Mouse (Mus musculus) embryo, embryonic 11.5 days (tissue): ENCODE results near the gene Rhoj.
"Not testable (repeated sequence)": the region's sequence is repeated elsewhere in the genome, so short reads cannot be mapped to it uniquely, and the experiment has no call there.

Source experiments
- DNase-seq: peaks from one replicate; pipeline ENCODE4 v3.0.0-alpha.2; 2012; ENCODE audit warnings: low read depth, low spot score

Rhoj gene

DNA sequence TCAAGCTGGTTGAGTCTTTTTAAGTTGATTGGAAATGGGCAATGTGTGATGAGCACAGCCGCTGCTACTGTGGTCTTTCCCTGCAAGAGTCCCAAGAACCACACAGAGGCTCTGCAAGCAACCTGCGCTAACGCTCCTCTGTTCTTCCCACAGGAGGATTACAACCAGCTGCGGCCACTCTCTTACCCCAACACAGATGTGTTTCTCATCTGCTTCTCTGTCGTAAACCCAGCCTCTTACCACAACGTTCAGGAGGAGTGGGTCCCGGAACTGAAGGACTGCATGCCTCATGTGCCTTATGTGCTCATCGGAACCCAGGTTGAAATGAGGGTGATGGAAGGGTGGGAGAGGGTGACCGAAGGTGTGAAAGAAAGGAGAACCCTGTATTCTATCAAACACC is 83.4 kb downstream of the Rhoj start:
- no peak for DNase-seq

DNA sequence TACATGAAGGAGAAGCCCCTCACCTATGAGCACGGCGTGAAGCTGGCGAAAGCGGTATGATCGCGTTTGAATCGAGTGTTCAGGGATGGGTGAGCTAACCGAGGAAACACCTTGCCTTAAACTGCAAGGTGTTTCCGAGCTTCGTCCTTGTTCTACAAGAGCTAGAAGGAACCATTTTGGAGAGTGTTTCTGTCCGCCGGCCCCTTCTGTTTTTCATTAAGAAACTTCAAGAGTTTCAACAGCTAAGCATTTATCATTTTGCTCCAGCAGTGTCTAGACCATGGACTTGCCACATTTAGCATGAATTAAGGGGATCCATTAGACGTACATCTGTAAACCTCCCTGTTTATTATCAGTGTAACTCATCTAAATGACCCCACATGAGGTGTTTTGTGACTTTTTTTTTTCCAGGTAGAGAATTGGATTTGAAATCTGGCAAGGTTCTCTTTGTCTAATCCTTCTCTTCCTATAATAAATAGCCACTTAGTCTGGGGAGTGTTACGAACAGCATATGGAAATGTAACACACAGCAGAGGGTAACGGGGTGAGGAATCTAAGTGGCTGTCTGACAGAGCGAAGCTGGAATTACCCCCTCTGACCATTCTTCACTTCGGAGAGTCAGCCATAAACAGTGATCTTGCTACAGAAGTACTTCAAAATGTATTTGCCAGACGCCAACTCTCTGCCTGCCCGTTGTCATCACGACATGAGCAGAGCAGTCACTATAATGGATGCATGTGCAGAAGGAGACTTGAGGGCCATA is 86.1 kb downstream of the Rhoj start:
- DNase-seq: no peak

DNA sequence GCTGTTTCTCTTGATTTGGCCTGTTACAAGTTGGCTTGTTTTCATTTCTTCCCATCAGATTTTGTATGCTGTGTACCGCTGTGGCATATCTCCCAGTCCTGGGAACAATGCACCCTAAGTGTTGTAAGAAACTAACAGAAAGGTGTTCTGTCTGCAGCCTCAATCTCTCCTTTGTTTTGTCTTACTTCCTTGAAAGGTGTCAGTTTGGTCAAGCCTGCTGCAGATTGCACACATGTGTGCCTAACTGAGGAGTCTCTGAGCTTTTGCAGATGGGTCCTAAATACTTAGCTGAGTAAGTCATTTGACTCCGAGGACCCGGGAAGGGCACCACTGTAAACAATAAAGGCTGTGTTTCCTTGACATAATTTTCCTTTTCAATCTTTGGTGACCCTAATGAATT is 88.5 kb downstream of the Rhoj start:
- no peak for DNase-seq

DNA sequence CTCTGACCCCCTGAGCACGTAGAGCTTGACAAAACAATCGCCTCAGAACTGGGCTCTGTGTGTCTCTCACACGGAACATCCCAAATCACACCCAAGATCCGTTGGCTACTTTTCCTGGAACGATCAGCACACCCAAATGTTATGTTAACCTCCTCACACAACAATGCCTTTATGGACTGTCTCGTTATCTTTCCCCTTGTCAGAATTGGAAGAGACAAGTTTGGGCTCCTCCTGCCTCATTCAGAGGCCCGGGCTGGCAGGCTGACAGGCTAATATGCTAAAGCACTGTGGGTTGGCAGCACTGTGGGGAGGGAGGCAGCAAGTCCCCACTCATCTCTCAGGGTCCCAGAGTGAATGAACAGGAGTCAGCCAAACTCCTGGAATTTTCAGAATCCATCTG is 89.0 kb downstream of the Rhoj start:
- DNase-seq: no peak

DNA sequence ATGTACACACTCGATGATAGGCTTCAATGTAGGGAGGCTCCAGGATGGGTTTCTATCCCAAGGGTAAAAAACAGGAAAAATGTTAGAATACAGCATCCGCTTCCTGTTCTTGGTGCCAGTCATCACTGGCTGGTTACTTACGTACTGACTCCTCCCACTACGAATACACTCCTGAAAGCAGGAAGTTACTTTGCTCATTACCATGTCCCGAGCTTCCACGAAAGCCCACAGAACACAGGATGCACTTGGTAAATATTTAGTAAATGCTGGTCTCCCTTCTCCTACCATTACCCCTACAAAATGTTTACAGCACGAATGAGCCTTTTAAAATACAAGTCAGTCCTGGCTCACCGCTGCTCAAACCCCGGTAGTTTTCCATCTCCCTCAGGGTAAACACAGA is 104.8 kb downstream of the Rhoj start:
- no peak for DNase-seq

DNA sequence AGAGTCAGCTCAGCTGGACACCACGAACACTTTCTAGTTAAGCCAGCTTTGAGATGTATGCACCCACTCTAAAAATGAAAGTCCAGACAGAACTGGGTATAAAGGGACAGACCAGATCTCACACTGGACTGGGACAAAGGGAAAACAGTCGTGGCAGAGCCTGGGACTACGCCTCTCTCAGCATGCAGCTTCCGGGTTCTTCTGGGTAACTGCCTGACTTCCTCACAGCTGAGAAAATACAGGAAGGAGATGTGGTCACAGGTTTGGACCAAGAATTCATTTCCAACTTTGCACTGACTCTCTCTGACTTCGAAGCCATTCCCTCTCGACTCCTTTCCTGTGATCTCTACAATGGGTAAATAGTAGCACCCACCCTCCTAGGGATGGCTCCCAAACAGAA is 106.9 kb downstream of the Rhoj start:
- no peak for DNase-seq

DNA sequence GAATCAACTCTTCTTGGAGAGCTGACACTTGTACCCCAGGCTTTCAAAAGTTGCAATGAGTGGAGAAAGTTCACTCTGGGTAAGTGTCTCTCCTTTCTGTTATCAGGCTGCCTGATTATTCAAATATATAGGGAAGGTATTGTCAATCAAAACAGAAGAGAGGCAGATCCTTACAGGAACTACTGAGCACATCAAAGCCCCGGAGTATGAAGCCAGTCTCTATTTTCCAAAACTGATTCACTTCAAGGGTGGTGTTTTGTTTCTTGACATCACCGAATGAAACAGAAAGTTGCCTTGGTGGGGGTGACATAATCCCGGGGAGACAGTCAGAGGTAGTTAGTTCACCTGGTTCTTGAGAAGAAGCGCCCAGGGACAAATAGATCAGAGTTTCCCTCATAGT is 108.6 kb downstream of the Rhoj start, which contains the start of gene Gphb5:
Gphb5 (minus strand) TSS at position 101 of the 400 bp plus-strand sequence.
- DNase-seq: no peak

DNA sequence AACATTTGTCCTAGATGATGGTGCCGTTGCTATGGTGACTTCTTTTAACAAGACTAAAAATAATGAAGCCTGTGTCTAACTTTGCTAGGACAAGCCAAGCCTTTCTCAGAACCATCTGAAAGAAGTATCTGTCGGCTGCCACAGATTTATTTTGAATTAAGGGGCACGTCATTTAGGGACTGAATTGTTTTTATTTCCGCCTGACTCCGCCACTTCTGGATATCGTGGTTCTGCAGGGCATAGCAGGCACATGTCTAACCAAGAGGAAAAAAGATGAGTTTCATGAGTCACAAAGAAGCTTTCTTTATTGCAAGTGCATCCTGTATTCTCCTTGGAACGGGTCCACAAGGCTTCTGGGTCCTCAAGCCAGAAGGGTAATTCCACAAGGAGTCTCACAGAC is 116.2 kb downstream of the Rhoj start:
- no peak for DNase-seq

DNA sequence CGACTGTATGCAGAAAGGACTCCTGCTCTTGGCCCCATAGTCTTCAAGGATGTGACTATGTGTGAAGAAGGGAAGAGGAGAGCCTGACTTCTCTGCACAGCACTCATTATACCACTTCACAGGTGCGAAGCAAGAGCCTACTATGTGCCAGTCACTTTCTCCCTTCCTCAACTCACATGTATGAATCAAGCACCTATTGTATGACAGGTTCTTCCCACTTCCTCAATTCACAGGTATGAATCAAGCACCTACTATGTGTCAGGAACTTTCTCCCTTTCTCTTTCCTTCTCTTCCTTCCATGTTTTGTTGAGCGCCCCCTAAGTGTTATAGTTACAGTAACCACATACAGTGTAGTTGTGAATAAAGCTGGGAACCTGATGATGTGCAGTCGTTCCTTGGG is 116.7 kb downstream of the Rhoj start:
- no peak for DNase-seq

DNA sequence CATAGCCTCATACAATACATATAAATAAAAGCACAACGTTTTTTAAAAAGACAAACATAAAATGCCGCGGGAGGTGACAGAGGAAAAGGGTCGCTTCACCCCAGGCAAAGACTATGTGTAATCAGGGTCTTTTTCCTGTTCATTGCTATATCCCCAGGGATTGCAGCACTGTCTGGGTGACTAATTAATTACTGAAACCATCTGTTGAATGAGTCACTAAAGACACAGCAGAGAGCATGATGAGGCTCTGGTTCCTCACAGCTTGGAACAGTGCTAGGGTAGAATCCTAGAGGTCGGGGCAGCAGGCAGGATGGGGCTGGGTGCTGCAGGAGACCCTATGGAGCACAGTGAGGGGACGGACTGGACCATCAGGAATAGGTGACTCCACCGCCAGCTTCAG is 117.8 kb downstream of the Rhoj start:
- DNase-seq: no peak

DNA sequence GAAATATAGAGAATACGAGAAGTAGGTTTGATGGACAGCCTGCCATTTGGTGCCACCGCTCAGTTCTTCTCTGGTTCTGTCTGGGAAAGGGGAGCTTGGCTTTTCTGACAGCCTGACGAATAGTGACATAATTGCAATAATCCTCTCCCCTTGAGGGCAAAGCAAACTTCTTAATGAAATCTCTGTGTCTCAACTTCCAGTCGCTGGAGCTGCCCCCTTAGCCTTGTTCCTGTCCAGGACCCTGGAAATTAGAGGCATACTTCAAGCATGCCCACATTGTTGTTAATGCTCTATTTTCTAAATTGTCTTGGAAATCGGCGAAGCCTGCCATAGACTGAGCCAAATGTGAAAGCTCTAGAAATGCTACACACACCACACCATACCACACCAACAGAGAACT is 120.6 kb downstream of the Rhoj start:
- no peak for DNase-seq

DNA sequence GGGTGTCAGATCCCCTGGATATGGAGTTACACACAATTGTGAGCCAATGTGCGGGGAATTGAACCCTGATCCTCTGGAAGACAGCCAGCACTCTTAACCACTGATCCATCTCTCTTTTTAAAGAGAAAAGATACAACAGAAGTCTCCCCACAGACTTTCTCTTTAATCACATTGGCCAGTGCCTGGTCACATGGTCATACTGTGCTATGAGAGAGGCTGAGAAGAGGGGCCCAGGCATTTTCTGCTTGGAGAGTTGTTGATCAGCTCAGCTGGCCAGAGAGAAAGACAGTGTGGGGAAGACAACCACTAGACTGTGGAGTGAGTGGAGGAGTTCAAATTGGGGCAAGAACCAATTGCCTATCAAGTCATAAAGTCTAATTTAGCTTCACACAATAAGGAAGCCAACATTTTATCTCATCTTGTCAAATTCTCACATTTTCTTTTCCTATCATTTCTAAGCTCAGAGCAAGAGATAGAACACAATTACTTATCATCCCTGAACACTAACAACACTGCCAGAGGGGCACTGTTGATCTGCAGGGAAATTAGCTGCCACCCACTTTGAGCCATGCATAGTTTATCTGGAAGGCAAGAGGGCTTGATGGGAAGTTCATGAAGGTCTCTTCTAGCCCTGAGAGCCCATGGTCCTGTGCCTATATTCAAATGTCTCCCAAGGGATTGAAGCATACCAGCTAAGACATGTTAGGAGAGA is 121.7 kb downstream of the Rhoj start:
- no peak for DNase-seq

DNA sequence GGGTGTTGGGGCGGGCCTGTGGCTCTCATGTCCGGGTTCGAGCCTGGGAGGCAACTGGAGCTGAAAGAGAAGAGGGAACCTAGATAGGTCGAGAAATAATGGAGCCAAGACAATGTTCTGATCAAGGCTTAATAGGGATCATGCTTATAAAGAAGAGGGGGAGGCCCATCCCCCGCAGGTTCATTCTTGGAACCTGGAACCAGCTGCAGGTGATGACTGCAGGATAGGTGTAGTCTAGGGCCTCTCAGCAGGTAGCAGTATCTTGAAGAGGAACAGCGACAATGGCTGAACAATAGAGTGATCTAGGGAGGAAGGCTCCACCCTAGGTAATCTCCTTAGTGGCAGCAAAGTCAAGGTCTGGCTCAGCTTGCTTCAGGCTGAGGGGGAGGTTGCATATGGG is 124.3 kb downstream of the Rhoj start:
- DNase-seq: not testable (repeated sequence)

DNA sequence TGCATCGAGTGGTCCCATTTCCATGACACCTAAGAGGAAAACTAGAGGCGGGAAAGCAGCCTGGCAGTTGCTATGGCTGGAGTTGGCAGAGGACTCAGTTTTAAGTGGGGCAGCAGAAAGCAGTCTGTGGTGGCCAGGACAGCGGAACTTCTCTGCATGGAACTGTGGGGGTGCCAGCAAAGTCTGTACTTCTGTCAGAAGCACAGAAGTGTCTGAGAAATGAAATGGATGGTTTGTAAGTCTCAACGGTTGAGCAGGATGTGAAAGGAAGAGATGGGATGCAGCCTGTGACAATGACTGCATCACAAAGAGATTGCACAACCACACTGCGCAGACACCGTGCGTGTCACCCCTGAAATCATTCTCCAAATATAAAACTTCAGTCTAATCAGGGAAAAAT is 138.1 kb downstream of the Rhoj start:
- DNase-seq: no peak

DNA sequence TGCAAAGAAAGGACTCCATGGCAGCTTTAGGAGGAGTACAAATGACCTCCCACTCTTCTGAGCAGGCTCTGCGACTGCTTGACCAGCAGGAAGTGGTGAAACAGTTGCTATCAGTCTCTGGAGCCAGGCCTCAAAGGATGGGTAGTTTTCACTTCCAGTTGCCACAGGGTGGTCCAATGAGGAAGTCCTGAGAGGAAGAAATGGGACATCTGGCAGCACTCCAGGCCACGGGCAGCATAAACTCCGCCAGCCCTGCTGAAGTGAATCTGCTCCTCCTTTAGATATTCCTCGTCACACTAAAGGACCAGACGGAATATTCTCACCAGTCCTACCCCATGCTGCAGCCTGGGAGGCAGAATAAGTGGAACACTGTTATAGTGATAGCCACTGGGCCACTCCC is 140.8 kb downstream of the Rhoj start:
- no peak for DNase-seq

DNA sequence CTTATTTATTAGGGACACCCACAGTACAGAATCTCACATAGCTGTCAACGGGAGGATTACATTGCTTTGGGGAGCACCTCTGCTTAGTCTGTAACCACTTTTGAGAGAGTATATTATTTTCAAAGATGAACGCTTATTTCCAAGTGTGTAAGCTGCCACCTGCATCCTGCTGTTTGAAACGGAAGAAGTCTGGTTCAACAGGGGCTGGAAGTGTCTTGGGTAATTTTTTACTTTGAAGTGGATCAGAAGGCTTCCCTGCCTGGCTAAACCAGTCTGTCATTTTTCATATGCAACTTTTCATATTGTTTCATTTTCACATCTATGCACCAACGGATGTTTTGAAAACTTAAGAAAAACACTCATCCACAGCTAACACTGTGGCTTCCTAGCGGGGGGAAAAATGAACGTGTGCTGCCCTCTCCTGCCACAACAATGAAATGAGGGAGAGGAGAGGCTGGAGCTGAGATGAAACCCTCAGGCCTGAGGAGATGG is 141.4 kb downstream of the Rhoj start:
- DNase-seq: no peak

DNA sequence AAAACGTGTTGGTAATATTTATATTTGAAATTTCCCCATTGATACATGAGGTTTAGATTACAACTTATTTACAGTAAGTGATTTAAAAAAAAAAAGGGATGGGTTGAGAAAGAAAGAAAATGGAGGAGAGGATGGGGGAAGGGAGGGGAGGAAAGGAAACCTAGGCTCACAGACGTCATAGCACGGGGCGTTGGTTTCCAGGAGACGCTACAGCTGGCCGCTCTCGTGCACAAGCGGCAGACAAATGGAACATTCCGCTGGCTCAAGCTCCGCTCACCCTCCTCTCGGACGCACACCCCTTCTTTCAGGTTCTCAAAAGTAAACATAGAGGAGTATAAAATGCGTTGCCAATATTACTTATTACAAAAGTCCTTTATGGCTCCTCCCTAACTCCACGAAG is 141.9 kb downstream of the Rhoj start:
- no peak for DNase-seq

DNA sequence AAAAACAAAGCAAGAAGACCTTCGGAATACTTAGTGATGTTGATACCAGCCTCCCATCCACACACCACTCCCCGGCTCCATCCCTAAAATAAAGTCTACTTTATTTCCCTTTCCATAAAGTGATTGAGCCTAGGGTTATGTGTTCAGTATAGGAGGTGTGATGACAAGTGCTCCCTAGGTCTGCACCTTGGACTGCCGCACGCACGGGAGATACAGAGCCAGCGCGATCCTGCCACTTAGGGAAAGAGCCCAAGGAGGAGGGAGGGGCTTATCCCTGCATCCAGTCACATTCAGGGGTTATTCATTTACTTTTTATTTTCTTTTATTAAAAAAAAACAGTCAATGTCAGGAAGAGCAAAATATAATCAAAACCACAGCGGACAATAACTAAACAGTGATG is 142.5 kb downstream of the Rhoj start:
- no peak for DNase-seq
